Mouse (Mus musculus) brain, embryonic 14.5 days (tissue): ENCODE data around the gene Uhrf1.

Experiments
- CTCF ChIP-seq: fragments of 200-500 bp; IDR thresholded peaks from 2 replicates; pipeline ENCODE4 v1.5.1; 2012; ENCODE audit warnings: inconsistent platforms, mild to moderate bottlenecking, moderate library complexity, borderline replicate concordance; ENCODE audit not compliant: insufficient read depth, insufficient read length; ENCODE audit errors: extremely low read depth
- POLR2A ChIP-seq: fragments of 200-500 bp; IDR thresholded peaks from 2 replicates; pipeline ENCODE4 v1.6.1; 2012; ENCODE audit warnings: mild to moderate bottlenecking, inconsistent platforms, borderline replicate concordance; ENCODE audit not compliant: poor library complexity, insufficient read depth, insufficient read length, severe bottlenecking; ENCODE audit errors: extremely low read depth

DNA sequence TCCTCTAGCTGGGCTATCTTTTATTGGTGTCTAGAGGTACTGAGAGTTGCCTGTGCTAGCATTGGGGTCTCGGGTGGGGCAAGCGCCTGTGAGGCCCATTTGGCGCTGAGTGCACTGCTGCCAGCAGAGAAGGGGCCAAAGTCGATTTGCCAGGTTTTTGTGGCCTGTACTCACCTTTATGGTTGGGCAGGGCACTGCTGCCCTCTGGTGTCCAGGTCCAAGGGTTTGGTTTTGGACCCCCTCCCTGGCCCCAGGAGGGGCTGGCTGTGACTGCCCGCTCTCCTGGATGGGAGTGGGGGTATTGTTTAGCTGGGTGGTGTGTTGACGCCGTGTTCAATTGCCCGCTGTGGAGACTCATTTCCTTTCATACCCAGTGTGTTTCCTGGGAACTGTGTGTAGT is 2.7 kb downstream of the Uhrf1 start:
- peak; percentile 45; the same call in 1 of the 2 replicates for TF ChIP-seq CTCF
- no peak for TF ChIP-seq POLR2A
